8 mouse cellular contexts compared by ENCODE assay signal in genomic region chr7:24111772-24112155, GRCm38 (mm10). TPM values are rescaled to one million over a fixed set of nuclear protein-coding genes. Genes with fewer than 3 reads are reported as not detected.
DNase-seq lines count a peak whose midpoint lies in the region; ATAC-seq and TF ChIP-seq lines count a peak whose summit lies in the region.

No protein-coding gene starts in this region.

- TF ChIP-seq CTCF in ES-Bruce4 (IDR thresholded peaks at IDR 0.05; ENCODE audit: low read depth, low read length) = no peak
- TF ChIP-seq CTCF in forebrain, postnatal 0 days (IDR thresholded peaks at IDR 0.05; ENCODE audit: low read depth) = no peak

- TF ChIP-seq POLR2A in ES-Bruce4 (IDR thresholded peaks at IDR 0.05; ENCODE audit: insufficient read depth, low read length) = no peak

- H3K9ac ChIP-seq in heart, embryonic 11.5 days (ENCODE audit: low read depth, low read length) = peak overlapping the region; percentile 83
- peak overlapping the region; percentile 49 for H3K9ac ChIP-seq in ES-Bruce4 (ENCODE audit: low read depth, poor library complexity, severe bottlenecking)
- H3K9ac ChIP-seq in forebrain, postnatal 0 days = peak overlapping the region; percentile 51
- H3K9ac ChIP-seq in liver, embryonic 15.5 days = no peak overlapping the region

- H3K4me3 ChIP-seq in heart, embryonic 11.5 days (ENCODE audit: low read depth, low read length) = peak overlapping the region; percentile 66
- peak overlapping the region; percentile 99 for H3K4me3 ChIP-seq in ES-Bruce4 (ENCODE audit: low read depth, low read length)
- H3K4me3 ChIP-seq in forebrain, postnatal 0 days (ENCODE audit: low read depth, low read length) = peak overlapping the region; percentile 59
- peak overlapping the region; percentile 61 for H3K4me3 ChIP-seq in liver, embryonic 15.5 days (replicated peaks)

- H3K4me2 ChIP-seq in heart, embryonic 11.5 days = peak overlapping the region; percentile 80
- peak overlapping the region; percentile 76 for H3K4me2 ChIP-seq in forebrain, postnatal 0 days (ENCODE audit: low read depth)
- H3K4me2 ChIP-seq in liver, embryonic 15.5 days = peak overlapping the region; percentile 73

- H3K4me1 ChIP-seq in heart, embryonic 11.5 days (ENCODE audit: control insufficient read depth, insufficient read depth, low read length) = no peaks in the 10 kb centered on the region; the same call in 1 of the 2 replicates
- no peaks in the 10 kb centered on the region for H3K4me1 ChIP-seq in ES-Bruce4 (ENCODE audit: control insufficient read depth, insufficient read depth, low read length)
- H3K4me1 ChIP-seq in forebrain, postnatal 0 days (ENCODE audit: insufficient read depth) = peaks cover 3% of the 10 kb centered on the region; the same call in 1 of the 2 replicates
- H3K4me1 ChIP-seq in liver, embryonic 15.5 days (replicated peaks) = peaks cover 16% of the 10 kb centered on the region

- H3K9me3 ChIP-seq in heart, embryonic 11.5 days (replicated peaks; ENCODE audit: control insufficient read depth, low read length) = peaks cover 19% of the 10 kb centered on the region
- H3K9me3 ChIP-seq in ES-Bruce4 (replicated peaks; ENCODE audit: control insufficient read depth, insufficient read depth, low read length, poor library complexity, severe bottlenecking) = peaks cover 7% of the 10 kb centered on the region
- peaks cover 29% of the 10 kb centered on the region for H3K9me3 ChIP-seq in forebrain, postnatal 0 days (ENCODE audit: low read length)
- peaks cover 6% of the 10 kb centered on the region for H3K9me3 ChIP-seq in liver, embryonic 15.5 days (replicated peaks)

- ATAC-seq in heart, embryonic 11.5 days (replicated peaks; ENCODE audit: insufficient number of reproducible peaks, low FRiP score, low TSS enrichment) = peak; percentile 49
- ATAC-seq in forebrain, postnatal 0 days = no peak
- ATAC-seq in liver, embryonic 15.5 days (ENCODE audit: insufficient read depth) = peak; percentile 35
- no peak for ATAC-seq in granulocyte monocyte progenitor cell, adult 5-6 weeks (replicated peaks; ENCODE audit: poor library complexity, severe bottlenecking)

- no peaks in the 10 kb centered on the region for H3K27me3 ChIP-seq in heart, embryonic 11.5 days (ENCODE audit: control insufficient read depth, insufficient read depth, low read length)
- H3K27me3 ChIP-seq in ES-Bruce4 (ENCODE audit: control insufficient read depth, insufficient read depth, low read length, poor library complexity, severe bottlenecking) = no peaks in the 10 kb centered on the region
- H3K27me3 ChIP-seq in forebrain, postnatal 0 days (ENCODE audit: insufficient read depth, low read length) = no peaks in the 10 kb centered on the region
- no peaks in the 10 kb centered on the region for H3K27me3 ChIP-seq in liver, embryonic 15.5 days

- no peak for DNase-seq in heart, postnatal 4 days
- no peak for DNase-seq in forebrain, postnatal 0 days
- no peak for DNase-seq in thymus, postnatal 14 days
- no peak for DNase-seq in thymus, postnatal 10 days (ENCODE audit: low spot score in 2 of 2)

- H3K36me3 ChIP-seq in heart, embryonic 11.5 days (ENCODE audit: control insufficient read depth, insufficient read depth, low read length) = peaks cover 17% of the 10 kb centered on the region
- H3K36me3 ChIP-seq in ES-Bruce4 (ENCODE audit: control insufficient read depth, insufficient read depth, low read length, poor library complexity, severe bottlenecking) = peaks cover 3% of the 10 kb centered on the region; the same call in 1 of the 2 replicates
- peaks cover 17% of the 10 kb centered on the region for H3K36me3 ChIP-seq in forebrain, postnatal 0 days (ENCODE audit: insufficient read depth)
- H3K36me3 ChIP-seq in liver, embryonic 15.5 days (replicated peaks) = peaks cover 30% of the 10 kb centered on the region

- peak overlapping the region; percentile 25; the same call in 1 of the 2 replicates for H3K27ac ChIP-seq in heart, embryonic 11.5 days (ENCODE audit: low read depth, low read length)
- no peak overlapping the region for H3K27ac ChIP-seq in ES-Bruce4 (ENCODE audit: insufficient read depth, low read length)
- H3K27ac ChIP-seq in forebrain, postnatal 0 days (ENCODE audit: low read depth, low read length) = no peak overlapping the region
- peak overlapping the region; percentile 64; the same call in 1 of the 2 replicates for H3K27ac ChIP-seq in liver, embryonic 15.5 days (replicated peaks)

- no peak for TF ChIP-seq EP300 in ES-Bruce4 (IDR thresholded peaks at IDR 0.05; ENCODE audit: insufficient read depth, low read depth, low read length)

- WGBS in heart, embryonic 11.5 days (ENCODE audit: insufficient replicate concordance) = 8% methylated on average over 9 of the region's 9 CpGs
- 5% methylated on average over 9 of the region's 9 CpGs for WGBS in forebrain, postnatal 0 days
- 20% methylated on average over 9 of the region's 9 CpGs for WGBS in liver, embryonic 15.5 days (ENCODE audit: insufficient replicate concordance)

RNA-seq across cellular contexts. Expression of gene Zfp112, which starts 0.3 kb away (rescaled TPM):
- 3.2 and 3.8 TPM in 2 replicates for polyA plus RNA-seq in heart, embryonic 11.5 days (2014; fragmentation: Nextera tagmentation; extraction: Ambion mirVana)
- total RNA-seq in heart, postnatal 4 days (2021) = 1 to 10 TPM; 2.2 to 3.4 TPM
- 1.3 and 1.4 TPM in 2 replicates for polyA plus RNA-seq in ES-Bruce4 (2011; ENCODE audit: insufficient read depth, insufficient read length, low read depth, missing spikeins)
- 7.5 and 12.2 TPM in 2 replicates for total RNA-seq in forebrain, postnatal 0 days (2014; rRNA removed)
- 3.7 and 4.7 TPM in 2 replicates for polyA plus RNA-seq in forebrain, postnatal 0 days (2015; fragmentation: Nextera tagmentation; extraction: Ambion mirVana)
- 0.50 and 0.54 TPM in 2 replicates for polyA plus RNA-seq in liver, embryonic 15.5 days (2015; fragmentation: Nextera tagmentation; extraction: Ambion mirVana)
- total RNA-seq in granulocyte monocyte progenitor cell, adult 5-6 weeks (2014; fragmentation: Nextera tagmentation) = 1.1 and 1.9 TPM in 2 replicates
- total RNA-seq in granulocyte monocyte progenitor cell, adult 5-6 weeks (2017) = 0.22 and 0.57 TPM in 2 replicates

RNA-seq across cellular contexts. Expression of gene Zfp235, which starts 22.2 kb away (rescaled TPM):
- 7.7 and 10.6 TPM in 2 replicates for polyA plus RNA-seq in heart, embryonic 11.5 days (2014; fragmentation: Nextera tagmentation; extraction: Ambion mirVana)
- 1 to 10 TPM; 4.1 to 5.1 TPM for total RNA-seq in heart, postnatal 4 days (2021)
- 3.9 and 4.6 TPM in 2 replicates for polyA plus RNA-seq in ES-Bruce4 (2011; ENCODE audit: insufficient read depth, insufficient read length, low read depth, missing spikeins)
- total RNA-seq in forebrain, postnatal 0 days (2014; rRNA removed) = 26.3 and 31.2 TPM in 2 replicates
- polyA plus RNA-seq in forebrain, postnatal 0 days (2015; fragmentation: Nextera tagmentation; extraction: Ambion mirVana) = 19.1 and 20.4 TPM in 2 replicates
- polyA plus RNA-seq in liver, embryonic 15.5 days (2015; fragmentation: Nextera tagmentation; extraction: Ambion mirVana) = 3.3 and 3.5 TPM in 2 replicates
- 8.6 and 10.4 TPM in 2 replicates for total RNA-seq in granulocyte monocyte progenitor cell, adult 5-6 weeks (2014; fragmentation: Nextera tagmentation)
- 8.9 and 9.6 TPM in 2 replicates for total RNA-seq in granulocyte monocyte progenitor cell, adult 5-6 weeks (2017)

RNA-seq across cellular contexts. Expression of gene Zfp180, which starts 30.0 kb away (rescaled TPM):
- 14.2 and 19.9 TPM in 2 replicates for polyA plus RNA-seq in heart, embryonic 11.5 days (2014; fragmentation: Nextera tagmentation; extraction: Ambion mirVana)
- 10 to 100 TPM; 11.1 to 11.3 TPM for total RNA-seq in heart, postnatal 4 days (2021)
- polyA plus RNA-seq in ES-Bruce4 (2011; ENCODE audit: insufficient read depth, insufficient read length, low read depth, missing spikeins) = 16.9 and 18.2 TPM in 2 replicates
- 38.2 and 44.0 TPM in 2 replicates for total RNA-seq in forebrain, postnatal 0 days (2014; rRNA removed)
- polyA plus RNA-seq in forebrain, postnatal 0 days (2015; fragmentation: Nextera tagmentation; extraction: Ambion mirVana) = 19.0 and 23.9 TPM in 2 replicates
- polyA plus RNA-seq in liver, embryonic 15.5 days (2015; fragmentation: Nextera tagmentation; extraction: Ambion mirVana) = 8.0 and 9.7 TPM in 2 replicates
- total RNA-seq in granulocyte monocyte progenitor cell, adult 5-6 weeks (2014; fragmentation: Nextera tagmentation) = 16.5 and 20.9 TPM in 2 replicates
- total RNA-seq in granulocyte monocyte progenitor cell, adult 5-6 weeks (2017) = 13.9 and 25.8 TPM in 2 replicates

RNA-seq across cellular contexts. Expression of gene Vmn1r183, which starts 58.7 kb away (rescaled TPM):
- not detected in 2 replicates for polyA plus RNA-seq in heart, embryonic 11.5 days (2014; fragmentation: Nextera tagmentation; extraction: Ambion mirVana)
- total RNA-seq in heart, postnatal 4 days (2021) = not detected
- polyA plus RNA-seq in ES-Bruce4 (2011; ENCODE audit: insufficient read depth, insufficient read length, low read depth, missing spikeins) = not detected in 2 replicates
- total RNA-seq in forebrain, postnatal 0 days (2014; rRNA removed) = not detected in 2 replicates
- polyA plus RNA-seq in forebrain, postnatal 0 days (2015; fragmentation: Nextera tagmentation; extraction: Ambion mirVana) = not detected in 2 replicates
- polyA plus RNA-seq in liver, embryonic 15.5 days (2015; fragmentation: Nextera tagmentation; extraction: Ambion mirVana) = not detected in 2 replicates
- total RNA-seq in granulocyte monocyte progenitor cell, adult 5-6 weeks (2014; fragmentation: Nextera tagmentation) = not detected in 2 replicates
- total RNA-seq in granulocyte monocyte progenitor cell, adult 5-6 weeks (2017) = not detected in 2 replicates

Comparison
In these comparisons a context has a peak if more than half of its experiments do, and no peak if none do; other contexts are left out.
1. ATAC-seq: peak in heart, embryonic 11.5 days (single experiment) and liver, embryonic 15.5 days (single experiment); none in forebrain, postnatal 0 days (single experiment) and granulocyte monocyte progenitor cell, adult 5-6 weeks (single experiment).
2. H3K27ac ChIP-seq: peak in heart, embryonic 11.5 days (single experiment) and liver, embryonic 15.5 days (single experiment); none in ES-Bruce4 (single experiment) and forebrain, postnatal 0 days (single experiment).
3. Peak in every context shown above with its lines, with median percentiles within 50 percentile points of each other: H3K4me2 ChIP-seq and H3K4me3 ChIP-seq.